Mouse (Mus musculus) hindbrain, embryonic 12.5 days (tissue): ENCODE measurements around the gene Glt6d1. TPM values are rescaled to one million over a fixed set of nuclear protein-coding genes. Genes with fewer than 3 reads are reported as not detected.

Source experiments
- polyA plus RNA-seq: library from polyadenylated mRNA; unstranded; fragments of >200 nt; fragmentation: Nextera tagmentation; extraction: Ambion mirVana; gene quantifications from 2 replicates; pipeline ENCODE4 v1.2.1, GENCODE M21; 2016

Gene Glt6d1
- polyA plus RNA-seq, 1 experiment from 2014 or later, result not detected

Other genes starting within 250 kb of the Glt6d1 start
- gene Mamdc4, start 241.0 kb downstream of the Glt6d1 start, polyA plus RNA-seq, result 4.7 and 6.7 TPM in 2 replicates
- gene Phpt1, start 240.6 kb downstream of the Glt6d1 start, polyA plus RNA-seq, result 131 and 162 TPM in 2 replicates
- gene Ajm1, start 234.1 kb downstream of the Glt6d1 start, polyA plus RNA-seq, result 2.4 and 3.1 TPM in 2 replicates
- gene Rabl6, start 207.3 kb downstream of the Glt6d1 start, polyA plus RNA-seq, result 70.0 and 72.3 TPM in 2 replicates
- 0.25 and 0.32 TPM in 2 replicates for gene Ccdc183, start 198.2 kb downstream of the Glt6d1 start, polyA plus RNA-seq
- 21.7 and 23.4 TPM in 2 replicates for gene Tmem141, start 193.8 kb downstream of the Glt6d1 start, polyA plus RNA-seq
- 0.96 and 1.3 TPM in 2 replicates for gene Fcna, start 187.8 kb downstream of the Glt6d1 start, polyA plus RNA-seq
- not detected in 2 replicates for gene Lcn8, start 162.7 kb downstream of the Glt6d1 start, polyA plus RNA-seq
- not detected in 2 replicates for gene Lcn5, start 157.9 kb downstream of the Glt6d1 start, polyA plus RNA-seq
- gene Lcn6, start 139.1 kb downstream of the Glt6d1 start, polyA plus RNA-seq, result not detected in 2 replicates
- not detected in 2 replicates for gene Lcn10, start 133.1 kb downstream of the Glt6d1 start, polyA plus RNA-seq
- gene Obp2a, start 115.8 kb downstream of the Glt6d1 start, polyA plus RNA-seq, result not detected in 2 replicates
- 97.8 and 98.7 TPM in 2 replicates for gene Bmyc, start 109.1 kb downstream of the Glt6d1 start, polyA plus RNA-seq
- not detected in 2 replicates for gene Obp2b, start 78.8 kb downstream of the Glt6d1 start, polyA plus RNA-seq
- gene Lcn3, start 50.3 kb downstream of the Glt6d1 start, polyA plus RNA-seq, result not detected in 2 replicates
- gene Lcn11, start 38.8 kb downstream of the Glt6d1 start, polyA plus RNA-seq, result not detected in 2 replicates
- gene Gm13539, start 33.6 kb downstream of the Glt6d1 start, polyA plus RNA-seq, result not detected in 2 replicates
- gene Lcn9, start 7.3 kb upstream of the Glt6d1 start, polyA plus RNA-seq, result not detected in 2 replicates
- gene Sohlh1, start 31.4 kb upstream of the Glt6d1 start, polyA plus RNA-seq, result not detected in 2 replicates
- 2.9 and 4.6 TPM in 2 replicates for gene Kcnt1, start 47.9 kb upstream of the Glt6d1 start, polyA plus RNA-seq
- gene Camsap1, start 167.4 kb upstream of the Glt6d1 start, polyA plus RNA-seq, result 85.5 and 92.7 TPM in 2 replicates
- 98.4 and 102 TPM in 2 replicates for gene Ubac1, start 205.9 kb upstream of the Glt6d1 start, polyA plus RNA-seq